15 mouse cellular contexts compared by ENCODE assay signal in the genomic region with DNA sequence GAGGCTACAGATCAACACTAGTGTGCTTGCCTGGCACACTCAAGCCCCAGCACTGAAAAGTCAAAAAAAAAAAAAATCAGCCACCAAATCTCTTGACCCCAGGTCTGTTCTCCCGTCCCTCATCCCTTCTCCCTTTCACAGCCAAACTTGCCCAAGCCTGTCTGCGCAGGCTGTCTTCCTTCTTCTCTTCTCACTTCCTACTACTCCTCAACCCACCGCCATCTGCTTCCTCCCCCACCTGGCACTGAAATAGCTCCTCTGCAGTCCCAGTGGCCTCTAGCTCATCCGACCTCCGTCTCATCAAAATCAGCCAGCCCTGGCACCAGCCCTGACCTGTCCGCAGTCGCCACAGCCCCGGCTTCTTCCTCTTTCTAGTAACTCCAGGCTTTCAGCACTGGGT. TPM values are rescaled to one million over a fixed set of nuclear protein-coding genes. Genes with fewer than 3 reads are reported as not detected.
A peak's percentile ranks its signal among the peaks of the same experiment; 100 is the strongest.
DNase-seq lines count a peak whose midpoint lies in the region; ATAC-seq lines count a peak whose summit lies in the region.
"Had no signal": no experiment of that assay in that cellular context is flagged by ENCODE, and none has a peak within 500 bp of the region (broad histone marks: within the 10 kb centered on the region; RNA-seq: fewer than 3 reads in every experiment).

No protein-coding gene starts in this region.

- H3K36me3 ChIP-seq in heart, embryonic 11.5 days (ENCODE audit: control insufficient read depth, insufficient read depth, low read length): no peaks in the 10 kb centered on the region
- H3K36me3 ChIP-seq: intestine, embryonic 15.5 days; liver, embryonic 13.5 days had no signal

- peak; percentile 78 to 84 for DNase-seq in cerebellum, postnatal 14 days
- DNase-seq in cerebellum, adult 9-11 months: no peak
- peak; percentile 88 for DNase-seq in right cerebral cortex, adult 18-20 months
- DNase-seq in right cerebral cortex, postnatal 4 days: no peak
- DNase-seq in adrenal gland, postnatal 25 days: no peak
- DNase-seq: adrenal gland, postnatal 10 days; gastrocnemius, adult 2 months; liver, embryonic 13.5 days; retina, postnatal 1 day had no signal

- H3K4me1 ChIP-seq in heart, embryonic 11.5 days (ENCODE audit: control insufficient read depth, insufficient read depth, low read length): no peaks in the 10 kb centered on the region
- H3K4me1 ChIP-seq: intestine, embryonic 15.5 days; liver, embryonic 13.5 days had no signal

- no peak overlapping the region for H3K27ac ChIP-seq in heart, embryonic 11.5 days (ENCODE audit: low read depth, low read length)
- H3K27ac ChIP-seq: gastrocnemius, adult 2 months; intestine, embryonic 15.5 days; liver, embryonic 13.5 days; macrophage had no signal

- H3K4me2 ChIP-seq in heart, embryonic 11.5 days: no peak overlapping the region
- H3K4me2 ChIP-seq: intestine, embryonic 15.5 days; liver, embryonic 13.5 days had no signal

- WGBS in heart, embryonic 11.5 days (ENCODE audit: insufficient replicate concordance): 48% methylated on average over 8 of the region's 8 CpGs

- no peaks in the 10 kb centered on the region for H3K27me3 ChIP-seq in heart, embryonic 11.5 days (ENCODE audit: control insufficient read depth, insufficient read depth, low read length)
- H3K27me3 ChIP-seq: intestine, embryonic 15.5 days had no signal

- peak; percentile 47 for ATAC-seq in megakaryocyte, adult 5-6 weeks (ENCODE audit: poor library complexity, severe bottlenecking)
- ATAC-seq in inflammation-experienced regulatory T-cells, adult 6 months: no peak
- no peak for ATAC-seq in heart, embryonic 11.5 days (replicated peaks; ENCODE audit: insufficient number of reproducible peaks, low FRiP score, low TSS enrichment)
- ATAC-seq: intestine, embryonic 15.5 days; Patski had no signal

- H3K9me3 ChIP-seq in heart, embryonic 11.5 days (replicated peaks; ENCODE audit: control insufficient read depth, low read length): no peaks in the 10 kb centered on the region
- H3K9me3 ChIP-seq: intestine, embryonic 15.5 days; liver, embryonic 13.5 days had no signal

- no peak overlapping the region for H3K4me3 ChIP-seq in heart, embryonic 11.5 days (ENCODE audit: low read depth, low read length)
- H3K4me3 ChIP-seq: gastrocnemius, adult 2 months; intestine, embryonic 15.5 days; liver, embryonic 13.5 days had no signal

- no peak overlapping the region for H3K9ac ChIP-seq in heart, embryonic 11.5 days (ENCODE audit: low read depth, low read length)
- H3K9ac ChIP-seq: intestine, embryonic 15.5 days; liver, embryonic 13.5 days had no signal

RNA-seq across cellular contexts. Expression of a gene that starts 12.2 kb away (rescaled TPM):
- 0.18 and 1.2 TPM in 2 replicates for total RNA-seq in megakaryocyte, adult 5-6 weeks (2015)
- total RNA-seq in megakaryocyte, adult 5-6 weeks (2017): 0.40 TPM in 1 of 2 replicates, not detected in the other
- total RNA-seq in adrenal gland, postnatal 25 days (2021): 6.2 and 7.8 TPM in 2 replicates
- polyA plus RNA-seq in inflammation-experienced regulatory T-cells, adult 6 months (2017; shearing (Covaris generic)): under 1 TPM; 0.24 to 0.48 (median 0.45) TPM
- 1.4 and 1.5 TPM in 2 replicates for polyA plus RNA-seq in heart, embryonic 11.5 days (2014; fragmentation: Nextera tagmentation; extraction: Ambion mirVana)

RNA-seq across cellular contexts. Expression of a gene that starts 21.5 kb away (rescaled TPM):
- total RNA-seq in megakaryocyte, adult 5-6 weeks (2015): 4.3 and 6.3 TPM in 2 replicates
- total RNA-seq in megakaryocyte, adult 5-6 weeks (2017): 6.9 and 7.1 TPM in 2 replicates
- total RNA-seq in adrenal gland, postnatal 25 days (2021): 49.4 and 53.6 TPM in 2 replicates
- 10 to 100 TPM; 13.4 to 17.0 (median 14.6) TPM for polyA plus RNA-seq in inflammation-experienced regulatory T-cells, adult 6 months (2017; shearing (Covaris generic))
- polyA plus RNA-seq in heart, embryonic 11.5 days (2014; fragmentation: Nextera tagmentation; extraction: Ambion mirVana): 2.9 and 3.3 TPM in 2 replicates

RNA-seq across cellular contexts. Expression of a gene that starts 44.0 kb away (rescaled TPM):
- 18.7 and 19.8 TPM in 2 replicates for total RNA-seq in megakaryocyte, adult 5-6 weeks (2015)
- total RNA-seq in megakaryocyte, adult 5-6 weeks (2017): 2.3 and 12.8 TPM in 2 replicates
- 164 and 166 TPM in 2 replicates for total RNA-seq in adrenal gland, postnatal 25 days (2021)
- 100 to 1,000 TPM in 1 of 3 experiments, 10 to 100 TPM in 2; 69.0 to 129 (median 86.9) TPM for polyA plus RNA-seq in inflammation-experienced regulatory T-cells, adult 6 months (2017; shearing (Covaris generic))
- polyA plus RNA-seq in heart, embryonic 11.5 days (2014; fragmentation: Nextera tagmentation; extraction: Ambion mirVana): 45.8 and 52.3 TPM in 2 replicates

RNA-seq across cellular contexts. Expression of a gene that starts 58.6 kb away (rescaled TPM):
- 2.8 and 3.1 TPM in 2 replicates for total RNA-seq in megakaryocyte, adult 5-6 weeks (2015)
- total RNA-seq in megakaryocyte, adult 5-6 weeks (2017): 1.0 and 2.4 TPM in 2 replicates
- 27.0 and 36.1 TPM in 2 replicates for total RNA-seq in adrenal gland, postnatal 25 days (2021)
- 1 to 10 TPM; 4.6 to 6.9 (median 5.4) TPM for polyA plus RNA-seq in inflammation-experienced regulatory T-cells, adult 6 months (2017; shearing (Covaris generic))
- 10.3 and 16.4 TPM in 2 replicates for polyA plus RNA-seq in heart, embryonic 11.5 days (2014; fragmentation: Nextera tagmentation; extraction: Ambion mirVana)

Comparison
In these comparisons a context has a peak if more than half of its experiments do, and no peak if none do; other contexts are left out.
1. DNase-seq: peak in cerebellum, postnatal 14 days (2 of 2) and right cerebral cortex, adult 18-20 months (single experiment); none in cerebellum, adult 9-11 months (single experiment), right cerebral cortex, postnatal 4 days (single experiment) and adrenal gland, postnatal 25 days (single experiment).